Mouse (Mus musculus): ENCODE results near the gene Cadm1. TPM values are rescaled to one million over a fixed set of nuclear protein-coding genes. Genes with fewer than 3 reads are reported as not detected.

Gene Cadm1
- total RNA-seq, 2 experiments from 2014 or later = 4.2 to 8.0 TPM

DNA sequence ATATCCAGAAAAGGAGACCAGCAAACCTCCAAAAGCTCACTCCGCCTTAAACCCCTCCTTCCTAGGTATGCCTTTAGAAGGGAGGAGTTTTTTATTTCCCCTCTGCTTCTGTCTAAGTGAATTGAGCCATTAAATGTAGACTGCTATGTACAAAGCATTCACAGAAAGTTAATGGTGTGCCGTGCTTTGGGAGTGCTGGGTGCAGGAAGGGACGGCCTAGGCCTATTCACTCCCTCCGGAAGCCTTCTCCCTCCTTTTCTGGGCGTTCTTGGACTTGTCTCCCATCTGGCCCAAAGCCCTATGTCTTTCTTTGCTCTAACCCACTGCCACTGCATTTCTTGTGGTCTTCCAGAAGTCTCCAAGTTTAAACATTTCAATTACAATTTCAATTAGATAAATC, 268.5 kb downstream of the Cadm1 start:
- no peak for DNase-seq (ENCODE audit: low spot score)

GRCm38 (mm10) chr9:47801242-47801641, 271.3 kb downstream of the Cadm1 start:
- DNase-seq (ENCODE audit: low spot score) = no peak

DNA sequence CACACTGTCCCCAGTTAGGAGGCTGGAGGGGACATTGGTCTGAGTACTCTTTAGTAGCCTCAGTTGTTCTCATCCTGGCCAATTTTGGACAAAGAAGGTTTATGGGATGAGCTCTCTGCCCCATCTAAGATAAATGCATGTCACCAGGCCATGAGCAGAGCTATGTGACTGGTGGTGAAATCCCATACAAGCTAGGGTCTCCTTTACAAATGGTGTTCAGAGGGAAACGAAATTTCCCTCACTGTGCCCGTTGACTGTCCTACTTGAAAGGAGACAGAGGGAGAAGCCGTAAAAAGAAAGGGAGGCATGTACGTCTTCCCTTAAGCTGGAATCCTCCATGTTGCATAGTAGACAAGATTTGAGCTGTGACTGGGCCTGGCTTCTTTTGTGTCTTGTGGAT, 272.6 kb downstream of the Cadm1 start:
- no peak for DNase-seq (ENCODE audit: low spot score)

GRCm38 (mm10) chr9:47803531-47804105, 273.6 kb downstream of the Cadm1 start:
- no peak for DNase-seq (ENCODE audit: low spot score)

DNA sequence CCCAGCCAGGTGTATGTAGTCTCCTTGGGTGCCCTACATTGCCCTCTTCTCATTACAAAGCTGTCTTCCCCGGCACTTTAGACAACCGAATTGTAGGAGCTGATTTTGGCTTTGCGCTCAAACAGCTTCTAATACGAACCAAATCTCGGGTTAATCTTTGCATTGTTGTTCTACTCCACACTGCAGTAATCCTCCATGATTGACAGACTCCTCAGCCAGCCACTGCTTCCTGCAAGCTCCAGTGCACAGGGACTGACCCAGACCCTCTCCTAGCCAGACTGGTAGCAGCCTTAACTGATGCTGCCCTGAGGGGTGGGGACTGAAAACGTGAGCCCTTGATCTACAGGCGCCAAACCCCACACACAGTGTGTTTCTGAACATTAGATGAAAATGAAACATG, 275.7 kb downstream of the Cadm1 start:
- no peak for DNase-seq (ENCODE audit: low spot score)

GRCm38 (mm10) chr9:47825668-47826067, 295.7 kb downstream of the Cadm1 start:
- DNase-seq (ENCODE audit: low spot score) = no peak

- no peak for DNase-seq (ENCODE audit: low spot score)
Observed at GRCm38 (mm10) chr9:47828762-47829161, 298.8 kb downstream of the Cadm1 start.

DNA sequence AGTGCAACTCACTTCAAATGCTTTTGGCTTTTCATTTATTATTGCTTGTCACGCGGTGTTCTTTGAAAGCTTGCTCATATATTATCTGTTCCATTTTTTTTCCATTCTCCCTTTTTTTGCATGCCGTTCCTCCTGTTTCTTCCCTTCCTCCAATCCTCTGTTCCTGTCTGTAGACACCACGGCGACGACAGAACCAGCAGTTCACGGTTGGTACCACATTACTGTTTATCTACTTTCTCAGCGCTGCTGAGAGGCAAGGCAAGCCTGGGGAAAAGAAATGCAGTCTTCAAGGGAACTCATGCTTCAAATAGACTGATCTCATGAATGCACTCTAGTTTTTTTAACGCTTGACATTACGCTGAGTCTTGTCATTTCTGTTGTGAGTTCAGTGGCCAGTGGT, 299.2 kb downstream of the Cadm1 start:
- no peak for DNase-seq (ENCODE audit: low spot score)

- no peak for DNase-seq (ENCODE audit: low spot score)
Observed at GRCm38 (mm10) chr9:47829846-47830245, 299.9 kb downstream of the Cadm1 start.

DNA sequence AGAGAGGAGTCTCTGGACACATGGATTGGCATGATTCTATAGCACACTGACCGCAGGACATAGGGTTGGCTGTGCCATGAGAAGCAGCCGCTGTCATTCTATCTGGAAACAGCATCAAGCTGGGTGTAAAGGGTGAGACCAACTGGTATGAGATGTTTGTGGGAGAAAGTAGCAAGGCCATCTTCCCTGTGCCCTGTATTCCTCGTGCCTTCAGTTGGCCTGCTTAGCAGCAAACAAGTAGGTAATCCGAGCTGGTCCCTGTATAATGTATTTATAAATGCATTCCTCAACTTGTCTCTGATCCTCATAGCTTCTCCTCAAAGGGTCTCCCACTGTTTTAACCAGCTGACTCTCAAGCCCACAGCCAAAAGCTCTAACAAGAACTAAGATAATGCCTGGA, 301.4 kb downstream of the Cadm1 start:
- DNase-seq (ENCODE audit: low spot score) = no peak

GRCm38 (mm10) chr9:47838170-47838569, 308.2 kb downstream of the Cadm1 start:
- no peak for DNase-seq (ENCODE audit: low spot score)

DNA sequence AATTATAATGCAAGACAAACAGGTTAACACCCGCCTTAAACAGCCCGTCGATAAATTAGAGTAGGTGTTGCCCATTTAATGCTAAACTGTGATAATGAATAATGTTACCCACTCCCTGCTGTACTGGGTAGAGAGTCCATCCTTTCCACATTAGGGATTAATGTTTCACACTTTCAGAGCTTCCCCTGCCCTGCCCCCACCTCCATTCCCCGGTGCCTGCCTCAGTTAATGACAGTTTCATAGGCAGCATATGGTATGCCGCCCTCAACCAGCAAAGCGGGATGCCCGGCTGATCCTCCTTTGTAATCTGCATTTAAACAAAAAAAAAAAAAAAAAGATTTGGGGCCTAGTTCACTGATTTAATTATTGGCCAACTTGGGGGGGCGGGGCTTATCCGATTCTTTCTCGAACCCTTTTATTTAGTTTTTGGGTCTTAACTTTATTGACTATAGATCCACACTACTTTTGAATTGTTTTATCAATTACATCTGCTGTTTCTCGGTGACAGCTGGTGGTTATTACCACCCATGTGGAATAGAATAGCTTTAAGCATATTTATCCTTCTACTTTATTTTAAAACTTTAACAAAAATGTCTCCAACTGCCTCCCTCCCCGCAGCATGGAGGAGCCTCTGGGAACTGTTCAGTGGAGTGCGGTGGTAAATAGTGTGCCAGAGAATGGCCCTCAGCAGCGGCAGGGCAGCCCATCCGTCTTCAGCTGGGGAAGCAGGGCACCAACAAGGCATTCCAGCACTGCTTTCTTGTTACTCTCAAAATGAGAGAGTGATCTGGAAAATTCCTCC, 309.1 kb downstream of the Cadm1 start:
- DNase-seq (ENCODE audit: low spot score) = no peak

DNA sequence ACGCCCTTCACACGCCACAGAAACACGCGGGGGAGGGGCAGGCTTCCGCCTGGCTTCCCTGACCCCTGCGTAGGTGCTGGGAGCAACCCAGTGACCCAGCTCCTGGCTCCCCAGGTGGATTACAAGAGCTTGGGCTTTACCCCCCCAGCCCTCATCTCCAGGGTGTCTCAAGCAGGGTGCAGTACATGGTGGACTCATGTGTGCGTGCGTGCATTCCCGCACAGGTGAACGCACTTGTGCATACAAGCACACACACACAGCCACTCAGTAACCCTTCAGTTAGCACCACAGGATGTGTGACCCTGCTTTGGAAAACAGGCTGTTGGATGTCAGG, 309.7 kb downstream of the Cadm1 start:
- DNase-seq (ENCODE audit: low spot score) = no peak

GRCm38 (mm10) chr9:47843328-47843727, 313.4 kb downstream of the Cadm1 start:
- no peak for DNase-seq (ENCODE audit: low spot score)

DNA sequence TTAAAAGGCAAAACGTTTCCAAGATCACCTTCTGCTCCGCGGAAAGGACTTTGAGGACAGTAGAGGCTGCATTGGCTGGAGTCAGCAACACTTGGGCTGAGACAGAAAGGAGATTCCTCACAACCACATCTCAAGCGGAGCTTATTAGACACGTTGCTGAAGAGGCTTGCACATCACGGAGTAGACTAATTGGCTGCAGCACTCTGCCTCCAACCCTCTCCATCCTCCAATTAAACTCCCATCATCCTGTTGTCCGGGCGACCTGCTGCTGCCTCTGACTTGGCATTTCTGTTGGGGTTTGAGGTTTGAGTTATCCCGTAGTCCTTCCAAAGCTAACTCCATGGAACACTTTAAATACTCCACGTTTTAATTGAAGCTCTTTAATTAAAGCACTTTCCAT, 316.3 kb downstream of the Cadm1 start:
- no peak for DNase-seq (ENCODE audit: low spot score)

- no peak for DNase-seq (ENCODE audit: low spot score)
Observed at GRCm38 (mm10) chr9:47846926-47847325, 317.0 kb downstream of the Cadm1 start.

DNA sequence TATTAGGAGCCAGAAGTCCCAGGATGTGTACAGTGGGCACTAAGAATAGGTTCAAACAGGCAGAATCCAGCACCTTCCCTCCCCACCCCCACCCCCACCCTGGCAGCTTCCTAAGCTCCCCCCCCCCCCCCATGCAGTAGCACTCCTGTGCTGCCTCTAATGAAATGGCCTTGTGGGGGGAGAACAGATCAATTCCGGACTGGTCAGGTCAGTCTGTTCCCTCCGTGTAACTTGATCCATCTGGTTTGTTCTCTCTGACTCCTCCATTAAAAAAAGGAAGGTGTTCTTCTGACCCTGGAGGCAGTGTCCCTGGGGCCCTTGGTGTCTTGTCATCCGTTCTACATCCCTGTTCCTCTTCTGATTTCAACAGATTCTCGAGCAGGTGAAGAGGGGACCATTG, 317.8 kb downstream of the Cadm1 start:
- DNase-seq (ENCODE audit: low spot score) = no peak

- DNase-seq (ENCODE audit: low spot score) = no peak
Observed at GRCm38 (mm10) chr9:47848745-47849144, 318.8 kb downstream of the Cadm1 start.

DNA sequence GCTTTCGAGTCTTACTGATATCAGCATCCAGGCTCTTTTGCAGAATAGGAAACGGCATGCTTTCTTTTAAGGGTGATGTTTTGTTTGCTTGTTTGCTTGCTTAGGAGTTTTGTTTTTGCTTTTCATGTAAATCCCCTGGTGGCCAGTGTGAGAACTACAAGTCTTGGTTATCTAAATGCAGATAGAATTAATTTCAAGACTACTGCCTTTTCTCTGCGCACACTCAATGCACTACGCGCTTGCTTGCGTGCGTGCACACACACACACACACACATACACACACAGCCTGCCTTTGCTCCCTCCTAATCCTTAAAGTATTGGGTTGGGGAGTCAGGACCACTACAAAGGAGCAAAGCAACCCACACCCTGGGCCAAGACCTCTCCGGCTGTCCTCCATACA, 326.3 kb downstream of the Cadm1 start:
- no peak for DNase-seq (ENCODE audit: low spot score)

DNA sequence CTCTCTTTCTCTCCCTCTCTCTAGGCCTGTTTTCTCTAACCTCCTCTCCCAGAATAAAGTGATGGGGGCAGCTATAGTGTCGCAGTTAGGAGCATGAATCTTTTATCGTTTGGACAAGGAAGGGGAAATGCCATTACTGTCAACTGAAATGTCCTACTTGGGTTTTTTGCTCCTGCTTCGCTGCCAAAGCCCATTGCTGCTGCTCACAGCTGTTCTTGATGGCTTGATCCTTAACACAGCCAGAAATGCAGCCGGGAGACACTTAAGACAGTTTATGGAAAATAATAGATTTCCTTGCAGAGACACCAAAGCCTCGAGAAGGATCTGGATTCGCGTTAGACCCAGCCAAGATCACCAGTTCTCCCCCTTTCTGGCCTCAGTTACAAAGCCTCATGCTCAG, 327.3 kb downstream of the Cadm1 start:
- no peak for DNase-seq (ENCODE audit: low spot score)

DNA sequence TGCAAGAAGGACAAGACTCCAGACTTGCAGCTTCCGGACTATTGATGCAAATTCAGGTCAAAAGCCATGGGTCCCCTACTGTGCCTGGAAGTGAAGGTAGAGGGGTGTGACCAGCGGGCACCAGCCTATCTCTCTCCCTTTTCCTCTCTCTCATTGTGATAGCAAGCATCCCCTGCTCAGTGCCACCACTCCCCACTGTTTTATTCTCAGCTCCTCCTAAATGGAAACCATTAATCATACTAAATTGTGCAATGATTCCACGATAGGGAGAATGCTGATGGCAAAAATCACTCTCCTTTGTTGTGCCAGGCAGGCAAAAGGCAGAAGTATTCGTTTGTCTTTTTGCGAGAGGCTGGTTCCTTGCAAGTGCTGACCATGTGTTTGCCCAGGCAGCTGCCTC, 328.2 kb downstream of the Cadm1 start:
- DNase-seq (ENCODE audit: low spot score) = no peak

DNA sequence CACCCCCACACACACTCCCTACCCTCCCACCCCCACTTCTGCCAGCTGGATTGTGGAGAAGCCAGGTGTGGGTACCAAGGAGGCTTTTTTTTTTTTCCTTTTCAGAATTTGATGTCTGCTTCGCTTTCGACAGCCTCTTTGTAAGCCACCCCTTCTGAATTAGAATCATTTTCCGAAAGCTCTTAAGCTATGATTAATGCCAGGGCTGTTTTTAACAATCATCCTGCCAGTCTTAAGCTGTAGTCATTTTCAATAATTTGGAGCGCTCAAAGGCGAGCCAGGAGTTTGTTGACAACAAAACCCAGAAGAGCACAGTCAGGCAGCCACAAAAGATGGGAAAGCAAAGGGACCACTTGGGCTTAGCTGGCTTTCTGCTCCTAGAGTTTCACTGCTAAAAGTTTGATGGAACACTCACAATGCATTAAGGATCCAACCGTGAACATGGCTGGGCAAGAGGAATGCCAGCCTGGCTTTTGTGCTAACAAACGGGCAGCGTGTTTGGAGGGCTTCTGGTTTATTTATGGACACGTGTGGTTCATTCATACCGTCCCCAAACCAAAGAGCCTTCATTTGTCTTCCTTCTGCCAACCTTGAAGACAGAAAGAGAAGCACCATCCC, 328.9 kb downstream of the Cadm1 start:
- DNase-seq (ENCODE audit: low spot score) = no peak

GRCm38 (mm10) chr9:47860994-47861393, 331.0 kb downstream of the Cadm1 start:
- no peak for DNase-seq (ENCODE audit: low spot score)

All from gastrocnemius, adult 18-20 months (tissue).